Mouse (Mus musculus) limb, embryonic 12.5 days (tissue): ENCODE results near the gene Ccnd2. TPM values are rescaled to one million over a fixed set of nuclear protein-coding genes. Genes with fewer than 3 reads are reported as not detected.

Experiments
- ATAC-seq: fragments of 200-750 bp; cut with Nextera tagmentation; 2 replicates; pipeline ENCODE4 v1.8.0; 2017; ENCODE audit warnings: low read depth, moderate TSS enrichment; ENCODE audit not compliant: insufficient number of reproducible peaks, insufficient read depth, low FRiP score, low TSS enrichment
- H3K27ac ChIP-seq: fragments of 300-500 bp; sonication (generic); 2 replicates; pipeline ENCODE4 v1.5.1; 2016; ENCODE audit warnings: mild to moderate bottlenecking, moderate library complexity
- H3K27me3 ChIP-seq: fragments of 300-500 bp; sonication (generic); 2 replicates; pipeline ENCODE4 v1.6.1; 2016; ENCODE audit warnings: mild to moderate bottlenecking, moderate library complexity
- H3K36me3 ChIP-seq: fragments of 300-500 bp; sonication (generic); 2 replicates; pipeline ENCODE4 v1.6.1; 2016; ENCODE audit warnings: mild to moderate bottlenecking, moderate library complexity
- H3K4me1 ChIP-seq: fragments of 300-500 bp; sonication (generic); replicated peaks from 2 replicates; pipeline ENCODE4 v1.6.1; 2016
- H3K4me2 ChIP-seq: fragments of 300-500 bp; sonication (generic); 2 replicates; pipeline ENCODE4 v1.6.1; 2016; ENCODE audit warnings: mild to moderate bottlenecking, moderate library complexity
- H3K4me3 ChIP-seq: fragments of 300-500 bp; sonication (generic); replicated peaks from 2 replicates; pipeline ENCODE4 v1.5.1; 2016; ENCODE audit warnings: mild to moderate bottlenecking
- H3K9ac ChIP-seq: fragments of 300-500 bp; sonication (generic); replicated peaks from 2 replicates; pipeline ENCODE4 v1.6.1; 2016; ENCODE audit warnings: mild to moderate bottlenecking, moderate library complexity
- H3K9me3 ChIP-seq: fragments of 300-500 bp; sonication (generic); 2 replicates; pipeline ENCODE4 v1.6.1; 2016; ENCODE audit warnings: mild to moderate bottlenecking, moderate library complexity
- WGBS: fragments of 180-500 bp; shearing (Covaris S2); methylation state at CpG from one replicate; pipeline ENCODE4 v1.1.7; 2016; 5-methylcytosine and 5-hydroxymethylcytosine counted together
- polyA plus RNA-seq: library from polyadenylated mRNA; unstranded; fragments of >200 nt; fragmentation: Nextera tagmentation; extraction: Ambion mirVana; gene quantifications from 2 replicates; pipeline ENCODE4 v1.2.1, GENCODE M21; 2016

Gene Ccnd2
- polyA plus RNA-seq, 1 experiment from 2014 or later: 1,264 TPM

DNA sequence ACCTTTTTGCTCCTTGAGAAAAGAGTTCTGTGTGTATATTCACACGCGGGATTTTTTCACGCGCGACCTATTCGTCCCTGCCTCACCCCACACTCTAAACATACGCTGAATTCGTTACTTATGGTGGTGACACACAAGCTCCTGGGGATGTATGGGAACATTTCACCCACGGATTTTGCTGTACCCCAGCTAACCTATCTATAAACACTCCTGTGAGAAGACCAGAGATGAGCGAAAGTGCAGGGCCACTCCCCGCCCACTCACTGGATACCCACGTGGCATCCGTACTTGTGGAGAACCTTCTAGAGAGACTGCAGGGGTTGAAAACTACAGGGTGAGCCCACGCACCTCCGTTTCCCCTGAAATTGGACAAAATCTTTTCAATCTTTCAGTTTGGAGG, 3.5 kb upstream of the Ccnd2 start:
- Histone ChIP-seq H3K36me3 (no peaks in the 10 kb centered on the region), H3K9ac (peak overlapping the region; percentile 65), H3K4me2 (peak overlapping the region; percentile 86), H3K4me1 (peaks cover 38% of the 10 kb centered on the region), H3K27ac (peak overlapping the region; percentile 98), H3K9me3 (no peaks in the 10 kb centered on the region), H3K27me3 (no peaks in the 10 kb centered on the region), H3K4me3 (peak overlapping the region; percentile 88)
- ATAC-seq: no peak
- under 1% methylated on average over 15 of the region's 15 CpGs for WGBS

DNA sequence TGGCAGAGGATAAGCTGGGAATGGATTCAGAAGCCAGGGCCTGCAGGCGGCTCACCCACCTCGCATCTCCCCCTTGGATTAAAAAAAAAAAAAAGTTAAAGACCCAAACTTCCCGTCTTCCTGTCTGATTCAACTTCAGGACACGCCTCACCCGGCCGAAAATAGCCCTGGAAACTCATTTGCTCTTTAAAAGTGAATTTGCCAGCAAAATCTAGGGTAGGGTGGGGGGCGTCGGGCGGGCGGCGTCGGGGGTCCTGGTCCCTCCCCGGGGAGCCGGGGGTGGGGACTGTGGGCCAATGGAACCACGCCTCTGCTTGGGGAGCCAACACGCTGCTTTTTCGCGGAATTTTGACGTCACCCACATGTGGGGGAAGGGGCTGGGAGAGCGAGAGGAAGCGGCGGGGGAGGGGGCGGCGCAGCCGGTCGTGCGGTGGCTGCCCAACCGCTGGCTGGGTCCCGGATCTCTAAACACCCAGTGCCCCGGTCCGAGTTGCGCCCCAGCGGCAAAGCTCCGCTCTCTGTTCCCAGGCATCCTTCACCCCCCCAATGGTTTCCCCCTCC, 2.8 kb upstream of the Ccnd2 start:
- no peaks in the 10 kb centered on the region for H3K9me3 ChIP-seq
- peak overlapping the region; percentile 88 for H3K4me3 ChIP-seq
- 0 out of 2 replicates have a peak, but pooled peaks have one; percentile 4 for ATAC-seq
- H3K4me1 ChIP-seq: peaks cover 38% of the 10 kb centered on the region
- under 1% methylated on average over 34 of the region's 34 CpGs for WGBS
- no peaks in the 10 kb centered on the region for H3K36me3 ChIP-seq
- peak overlapping the region; percentile 98 for H3K27ac ChIP-seq
- H3K4me2 ChIP-seq: peak overlapping the region; percentile 86
- H3K27me3 ChIP-seq: no peaks in the 10 kb centered on the region
- H3K9ac ChIP-seq: peak overlapping the region; percentile 65

DNA sequence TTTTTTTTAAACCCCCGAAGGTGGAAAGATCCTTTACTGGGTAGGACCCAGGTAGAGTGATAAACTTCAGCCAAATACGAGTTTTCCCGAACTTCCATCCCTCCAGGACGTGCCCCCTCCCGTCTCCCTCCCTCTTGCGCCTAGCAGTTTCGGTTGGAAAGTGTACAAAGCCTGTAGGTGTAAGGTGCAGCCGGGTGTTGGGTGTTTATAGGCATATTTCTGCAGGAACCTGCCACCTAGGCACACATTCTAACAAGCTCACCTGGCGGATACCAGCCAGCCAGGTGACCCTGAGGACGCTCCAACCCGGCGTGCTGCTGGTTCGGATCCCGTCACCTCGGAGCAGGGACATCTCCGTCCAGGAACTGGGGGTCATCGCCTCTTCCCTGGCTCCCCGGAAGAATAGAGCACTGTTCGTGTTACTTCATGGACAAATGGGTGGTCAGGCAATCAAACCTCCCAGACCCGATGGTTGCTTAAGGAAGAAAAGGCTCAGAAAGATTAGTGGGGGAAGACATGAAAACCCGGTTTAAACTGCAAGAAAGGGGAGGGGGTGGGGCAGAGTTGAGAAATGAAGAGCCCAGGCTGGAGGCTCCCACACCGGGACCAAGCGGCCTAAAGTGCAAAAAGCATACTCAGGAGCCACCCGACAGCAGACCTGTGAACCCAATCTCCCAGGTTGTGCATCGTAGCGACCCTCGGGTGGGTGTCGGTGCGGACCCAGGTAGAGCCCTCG, 2.1 kb upstream of the Ccnd2 start:
- peak overlapping the region; percentile 88 for H3K4me3 ChIP-seq
- H3K4me2 ChIP-seq: peak overlapping the region; percentile 86
- H3K36me3 ChIP-seq: no peaks in the 10 kb centered on the region
- peaks cover 38% of the 10 kb centered on the region for H3K4me1 ChIP-seq
- H3K27ac ChIP-seq: peak overlapping the region; percentile 98
- H3K9ac ChIP-seq: peak overlapping the region; percentile 65
- ATAC-seq: no peak
- no peaks in the 10 kb centered on the region for H3K27me3 ChIP-seq
- under 1% methylated on average over 30 of the region's 30 CpGs for WGBS
- no peaks in the 10 kb centered on the region for H3K9me3 ChIP-seq

- H3K27ac ChIP-seq: peak overlapping the region; percentile 98
- no peaks in the 10 kb centered on the region for H3K27me3 ChIP-seq
- H3K4me2 ChIP-seq: peak overlapping the region; percentile 86
- 2% methylated on average over 28 of the region's 28 CpGs for WGBS
- peak overlapping the region; percentile 88 for H3K4me3 ChIP-seq
- no peak for ATAC-seq
- H3K36me3 ChIP-seq: peaks cover under 1% of the 10 kb centered on the region; the same call in 1 of the 2 replicates
- peaks cover 41% of the 10 kb centered on the region for H3K4me1 ChIP-seq
- H3K9ac ChIP-seq: peak overlapping the region; percentile 65
- H3K9me3 ChIP-seq: no peaks in the 10 kb centered on the region
These were observed 1.4 kb upstream of the Ccnd2 start for GRCm38 (mm10) chr6:127153296-127153800.

GRCm38 (mm10) chr6:127151565-127152105, 358 bp downstream of the Ccnd2 start:
- WGBS: under 1% methylated on average over 26 of the region's 29 CpGs
- Histone ChIP-seq H3K27me3 (no peaks in the 10 kb centered on the region), H3K4me1 (peaks cover 54% of the 10 kb centered on the region), H3K4me2 (peak overlapping the region; percentile 86), H3K9me3 (no peaks in the 10 kb centered on the region), H3K4me3 (peak overlapping the region; percentile 88), H3K36me3 (peaks cover 10% of the 10 kb centered on the region), H3K9ac (peak overlapping the region; percentile 56), H3K27ac (peak overlapping the region; percentile 98)
- ATAC-seq: peak; percentile 6

DNA sequence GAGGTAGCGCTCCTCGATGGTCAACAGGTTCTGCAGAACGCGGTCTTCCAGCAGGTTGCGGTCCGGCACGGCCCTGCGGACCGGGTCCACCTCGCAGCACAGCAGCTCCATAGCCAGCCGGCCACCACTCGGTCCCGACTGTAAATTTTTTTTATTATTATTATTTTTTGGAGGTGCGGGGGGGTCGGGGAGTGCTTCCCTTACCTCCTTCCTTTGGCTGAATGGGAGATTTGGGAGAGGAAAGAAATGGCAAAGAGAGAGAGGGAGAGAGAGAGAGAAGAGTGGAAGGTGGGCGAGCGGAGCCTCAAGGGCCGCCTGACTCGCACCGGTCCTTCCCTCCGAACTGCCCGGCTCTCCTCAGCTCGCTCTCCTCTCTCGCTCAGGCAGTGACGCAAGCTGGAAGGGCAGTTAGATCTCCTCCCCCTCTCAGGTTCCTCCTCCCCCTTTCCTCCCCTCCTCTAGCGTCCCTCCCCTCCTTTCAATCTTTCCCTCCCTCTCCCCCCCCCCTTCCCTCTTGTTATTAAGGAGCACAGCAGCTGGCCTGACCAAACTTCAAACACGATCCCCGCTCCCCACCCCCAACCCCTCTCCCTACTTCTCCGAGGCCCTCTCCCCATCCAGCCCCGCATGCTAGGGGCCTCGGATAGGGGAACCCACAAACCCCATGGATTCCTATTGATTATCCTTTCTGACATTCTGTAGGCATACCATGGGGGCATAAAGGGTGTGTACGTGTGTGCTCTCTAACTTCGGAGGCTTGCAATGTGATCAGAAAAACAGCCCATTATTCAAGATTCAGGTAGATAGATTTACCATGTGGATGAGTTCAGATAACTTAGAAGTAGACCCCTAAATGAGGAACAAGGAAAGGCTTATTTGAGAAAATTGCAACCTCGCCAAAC, 1.1 kb downstream of the Ccnd2 start:
- Histone ChIP-seq H3K4me2 (peak overlapping the region; percentile 86), H3K36me3 (peaks cover 17% of the 10 kb centered on the region), H3K27me3 (no peaks in the 10 kb centered on the region), H3K4me3 (peak overlapping the region; percentile 88), H3K27ac (peak overlapping the region; percentile 98), H3K9me3 (no peaks in the 10 kb centered on the region), H3K4me1 (peaks cover 59% of the 10 kb centered on the region), H3K9ac (peak overlapping the region; percentile 98)
- WGBS: under 1% methylated on average over 33 of the region's 34 CpGs
- peak; percentile 50 for ATAC-seq

DNA sequence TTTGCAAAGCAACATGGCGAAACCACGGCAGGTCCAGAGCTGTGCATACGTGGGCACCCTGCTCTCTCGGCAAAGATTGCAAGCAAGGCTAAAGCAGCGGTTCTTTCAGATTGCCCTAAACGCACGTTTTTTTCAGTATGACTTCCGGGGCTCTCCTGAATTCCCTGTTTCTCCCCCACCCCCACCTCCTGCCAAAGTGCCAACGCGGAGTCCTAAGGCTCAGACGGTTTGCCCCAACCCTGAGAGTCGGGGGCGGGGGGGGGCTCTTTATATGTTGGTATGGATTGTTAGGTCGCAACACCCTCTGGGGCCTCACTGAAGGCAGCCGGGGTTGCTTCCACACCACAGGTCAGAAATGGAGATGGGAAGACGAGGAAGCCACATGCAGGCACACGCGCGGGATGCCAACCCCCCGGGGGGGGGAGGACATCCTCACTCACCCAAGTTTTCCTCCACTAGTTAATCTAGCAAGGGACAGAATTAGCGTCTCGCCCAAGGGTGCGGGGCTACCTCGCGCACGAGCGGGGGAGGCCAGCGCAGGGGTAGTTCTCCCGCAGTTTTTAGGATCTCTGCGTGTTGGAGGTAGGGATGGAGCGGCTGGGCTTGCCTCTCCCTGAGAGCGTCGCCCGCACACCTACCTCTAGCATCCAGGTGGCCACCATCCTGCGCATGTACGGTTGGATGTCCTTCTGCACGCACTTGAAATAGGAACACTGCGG, 1.9 kb downstream of the Ccnd2 start:
- Histone ChIP-seq H3K36me3 (peaks cover 25% of the 10 kb centered on the region), H3K4me1 (peaks cover 60% of the 10 kb centered on the region), H3K4me2 (peak overlapping the region; percentile 86), H3K27me3 (no peaks in the 10 kb centered on the region), H3K4me3 (peak overlapping the region; percentile 88), H3K27ac (peak overlapping the region; percentile 98), H3K9me3 (no peaks in the 10 kb centered on the region), H3K9ac (peak overlapping the region; percentile 98)
- no peak for ATAC-seq
- WGBS: under 1% methylated on average over 38 of the region's 38 CpGs

DNA sequence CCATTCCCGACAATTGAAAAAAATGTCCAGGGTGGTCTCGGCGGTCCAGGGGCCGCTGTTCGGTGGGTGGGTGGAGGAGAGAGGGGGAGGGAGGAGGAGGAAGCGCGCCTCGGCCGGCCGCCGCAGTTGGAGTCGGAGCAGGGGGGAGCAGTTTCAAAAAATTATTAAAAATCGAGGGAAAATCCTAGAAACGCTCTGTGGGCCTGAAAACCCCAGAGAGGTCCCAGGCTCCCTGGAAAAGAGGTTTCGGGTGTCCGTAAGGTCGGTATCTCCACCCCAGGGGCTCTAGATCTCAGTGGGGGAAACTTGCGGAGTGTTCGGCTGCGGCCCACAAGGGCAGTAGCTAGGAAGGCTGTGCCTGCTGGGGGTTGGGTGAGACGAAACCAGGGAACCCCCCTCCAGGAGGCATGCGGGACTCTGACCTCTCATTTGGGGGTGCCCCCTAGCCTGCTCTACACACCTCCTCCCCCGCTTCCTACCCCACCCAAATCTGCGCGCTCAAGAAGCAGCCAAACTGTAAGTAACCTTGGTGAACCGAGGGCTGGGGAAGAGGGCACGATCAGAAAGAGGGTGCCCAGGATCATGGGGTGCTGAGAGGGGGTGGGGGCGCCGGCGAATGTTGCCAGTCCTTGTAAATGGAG, 2.6 kb downstream of the Ccnd2 start:
- Histone ChIP-seq H3K4me3 (peak overlapping the region; percentile 88), H3K4me1 (peaks cover 66% of the 10 kb centered on the region), H3K9me3 (no peaks in the 10 kb centered on the region), H3K27ac (peak overlapping the region; percentile 98), H3K27me3 (no peaks in the 10 kb centered on the region), H3K36me3 (peaks cover 32% of the 10 kb centered on the region), H3K4me2 (peak overlapping the region; percentile 86), H3K9ac (peak overlapping the region; percentile 98)
- WGBS: under 1% methylated on average over 30 of the region's 30 CpGs
- ATAC-seq: no peak

- 5% methylated on average over 20 of the region's 20 CpGs for WGBS
- H3K4me3 ChIP-seq: peak overlapping the region; percentile 88
These were observed 3.3 kb downstream of the Ccnd2 start for GRCm38 (mm10) chr6:127148526-127149302.

More at GRCm38 (mm10) chr6:127148526-127149302, 3.3 kb downstream of the Ccnd2 start:
- Histone ChIP-seq H3K4me1 (peaks cover 66% of the 10 kb centered on the region), H3K9ac (peak overlapping the region; percentile 98), H3K36me3 (peaks cover 39% of the 10 kb centered on the region), H3K4me2 (peak overlapping the region; percentile 86), H3K27me3 (no peaks in the 10 kb centered on the region), H3K9me3 (no peaks in the 10 kb centered on the region), H3K27ac (peak overlapping the region; percentile 98)
- no peak for ATAC-seq
